Mouse (Mus musculus) megakaryocyte, embryonic 14.5 days (primary cell): ENCODE measurements at regions not wholly inside any gene's neighbourhood (a gene's known extent, or its start where the extent isn't known, plus 50 kb on each side); places are given as distances from the start of the nearest gene placed in this dataset.

Experiments
- FLI1 ChIP-seq: IDR thresholded peaks from 2 replicates; pipeline ENCODE4 v1.6.1; 2012; ENCODE audit warnings: low read length, inconsistent platforms, mixed read lengths
- GATA1 ChIP-seq: IDR thresholded peaks from 3 replicates; pipeline ENCODE4 v1.6.1; 2012; ENCODE audit warnings: mixed read lengths, low read length, inconsistent platforms, borderline replicate concordance

DNA sequence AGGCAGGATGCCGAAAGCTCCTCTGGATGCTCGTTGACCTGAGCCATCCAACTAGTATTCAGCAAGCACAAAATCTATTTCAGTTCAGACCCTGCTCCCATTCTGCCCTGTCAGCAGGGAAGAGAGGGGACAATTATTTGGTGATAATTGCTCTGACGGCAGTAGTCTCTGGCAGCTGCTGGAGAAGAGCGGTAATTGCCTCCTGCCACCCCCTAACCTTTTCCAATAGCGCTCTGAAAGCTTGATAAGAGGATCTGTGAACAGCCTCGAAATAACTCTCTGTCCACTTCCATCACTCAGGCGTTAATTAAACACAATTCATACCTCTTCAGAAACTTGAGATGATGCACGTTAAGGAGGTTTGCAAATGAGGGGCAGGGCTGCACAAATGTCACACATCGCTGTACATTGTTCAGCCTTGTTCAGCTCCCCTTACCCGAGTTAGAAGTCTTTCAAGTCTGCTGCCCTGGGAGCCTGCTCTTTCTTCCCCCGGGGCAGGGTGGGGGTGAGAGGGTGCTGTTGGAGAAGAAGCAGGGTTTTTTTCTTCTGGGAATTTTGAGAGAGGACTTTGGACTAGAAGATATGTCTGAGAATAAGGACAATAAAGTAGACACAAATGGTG, 182.2 kb upstream of the Map3k1 start:
- TF ChIP-seq GATA1 (no peak), FLI1 (no peak)
